Mouse (Mus musculus) ES-Bruce4 (cell line): ENCODE data around the gene Id2.

Source experiments
- CTCF ChIP-seq: IDR thresholded peaks from one replicate; pipeline ENCODE4 v1.8.1; 2011; ENCODE audit warnings: low read depth, low read length
- POLR2A ChIP-seq: IDR thresholded peaks from one replicate; pipeline ENCODE4 v1.8.1; 2011; ENCODE audit warnings: low read length; ENCODE audit not compliant: insufficient read depth

- TF ChIP-seq CTCF (no peak), POLR2A (no peak)
These were observed 42.4 kb downstream of the Id2 start for GRCm38 (mm10) chr12:25054511-25054910.
